ENCODE assay signal across 9 mouse cellular contexts in genomic region chr9:67813665-67814337, GRCm38 (mm10). TPM values are rescaled to one million over a fixed set of nuclear protein-coding genes. Genes with fewer than 3 reads are reported as not detected.
DNase-seq lines count a peak whose midpoint lies in the region; ATAC-seq and TF ChIP-seq lines count a peak whose summit lies in the region.
"Had no signal": no experiment of that assay in that cellular context is flagged by ENCODE, and none has a peak within 500 bp of the region (broad histone marks: within the 10 kb centered on the region; RNA-seq: fewer than 3 reads in every experiment).

No protein-coding gene starts in this region.

- no peak overlapping the region for H3K9ac ChIP-seq in midbrain, postnatal 0 days (replicated peaks; ENCODE audit: low read length, poor library complexity, severe bottlenecking)
- no peak overlapping the region for H3K9ac ChIP-seq in intestine, embryonic 16.5 days (ENCODE audit: low read depth, low read length)
- H3K9ac ChIP-seq in lung, embryonic 16.5 days (ENCODE audit: low read length), result no peak overlapping the region; the same call in 1 of the 2 replicates

- TF ChIP-seq CTCF in midbrain, postnatal 0 days (IDR thresholded peaks at IDR 0.05), result no peak

- 22% methylated on average over 8 of the region's 8 CpGs for WGBS in midbrain, embryonic 10.5 days
- WGBS in midbrain, postnatal 0 days, result 14% methylated on average over 8 of the region's 8 CpGs
- 11% methylated on average over 8 of the region's 8 CpGs for WGBS in intestine, embryonic 16.5 days
- 2% methylated on average over 8 of the region's 8 CpGs for WGBS in lung, embryonic 16.5 days

- no peak overlapping the region for H3K4me2 ChIP-seq in midbrain, postnatal 0 days (ENCODE audit: low read depth, low read length, poor library complexity, severe bottlenecking)
- H3K4me2 ChIP-seq in intestine, embryonic 16.5 days (ENCODE audit: low read depth, low read length), result no peak overlapping the region
- H3K4me2 ChIP-seq in lung, embryonic 16.5 days (ENCODE audit: low read depth, low read length), result peak overlapping the region; percentile 37

- H3K4me3 ChIP-seq in midbrain, embryonic 10.5 days, result no peak overlapping the region
- H3K4me3 ChIP-seq in midbrain, postnatal 0 days (ENCODE audit: low read depth, low read length), result no peak overlapping the region
- H3K4me3 ChIP-seq in intestine, embryonic 16.5 days (ENCODE audit: low read length), result no peak overlapping the region
- H3K4me3 ChIP-seq in lung, embryonic 16.5 days (ENCODE audit: low read length), result no peak overlapping the region

- no peak overlapping the region for H3K27ac ChIP-seq in midbrain, embryonic 10.5 days (replicated peaks)
- H3K27ac ChIP-seq in midbrain, postnatal 0 days (ENCODE audit: low read depth, low read length), result no peak overlapping the region
- H3K27ac ChIP-seq in intestine, embryonic 16.5 days (ENCODE audit: low read length), result no peak overlapping the region
- H3K27ac ChIP-seq in lung, embryonic 16.5 days (ENCODE audit: low read length), result peak overlapping the region; percentile 71
- H3K27ac ChIP-seq: macrophage had no signal

- H3K9me3 ChIP-seq in midbrain, embryonic 10.5 days (replicated peaks), result no peaks in the 10 kb centered on the region
- no peaks in the 10 kb centered on the region for H3K9me3 ChIP-seq in midbrain, postnatal 0 days (ENCODE audit: low read length)
- H3K9me3 ChIP-seq in intestine, embryonic 16.5 days (ENCODE audit: control insufficient read depth, low read length), result no peaks in the 10 kb centered on the region
- no peaks in the 10 kb centered on the region for H3K9me3 ChIP-seq in lung, embryonic 16.5 days (ENCODE audit: control insufficient read depth, low read length)

- no peaks in the 10 kb centered on the region for H3K27me3 ChIP-seq in midbrain, embryonic 10.5 days (ENCODE audit: low read depth, poor library complexity, severe bottlenecking)
- no peaks in the 10 kb centered on the region for H3K27me3 ChIP-seq in midbrain, postnatal 0 days (ENCODE audit: insufficient read depth, low read length)
- no peaks in the 10 kb centered on the region for H3K27me3 ChIP-seq in intestine, embryonic 16.5 days (replicated peaks; ENCODE audit: control insufficient read depth, insufficient read depth, low read length)
- H3K27me3 ChIP-seq in lung, embryonic 16.5 days (ENCODE audit: control insufficient read depth, insufficient read depth, low read depth, low read length), result no peaks in the 10 kb centered on the region

- no peaks in the 10 kb centered on the region for H3K36me3 ChIP-seq in midbrain, embryonic 10.5 days
- H3K36me3 ChIP-seq in midbrain, postnatal 0 days (ENCODE audit: insufficient read depth, low read length), result no peaks in the 10 kb centered on the region
- no peaks in the 10 kb centered on the region for H3K36me3 ChIP-seq in intestine, embryonic 16.5 days (ENCODE audit: control insufficient read depth, insufficient read depth, low read length)
- no peaks in the 10 kb centered on the region for H3K36me3 ChIP-seq in lung, embryonic 16.5 days (ENCODE audit: control insufficient read depth, insufficient read depth, low read length)

- intact Hi-C loops in gastrocnemius, postnatal 14 days (cut with DNase I; ENCODE audit: low total_unique reads), result no loop called here
- intact Hi-C loops in left cerebral cortex, postnatal 4 days (cut with DNase I), result no loop called here

- peaks cover 8% of the 10 kb centered on the region for H3K4me1 ChIP-seq in midbrain, embryonic 10.5 days
- H3K4me1 ChIP-seq in midbrain, postnatal 0 days (ENCODE audit: insufficient read depth, low read length), result no peaks in the 10 kb centered on the region
- peaks cover 7% of the 10 kb centered on the region; the same call in 1 of the 2 replicates for H3K4me1 ChIP-seq in intestine, embryonic 16.5 days (ENCODE audit: control insufficient read depth, insufficient read depth, low read length)
- H3K4me1 ChIP-seq in lung, embryonic 16.5 days (replicated peaks; ENCODE audit: control insufficient read depth, insufficient read depth, low read length), result peaks cover 8% of the 10 kb centered on the region

- ATAC-seq in midbrain, postnatal 0 days (ENCODE audit: low FRiP score), result no peak
- ATAC-seq in intestine, embryonic 16.5 days, result peak; percentile 62; the same call in 1 of the 2 replicates
- peak; percentile 83 for ATAC-seq in lung, embryonic 16.5 days (ENCODE audit: low read depth)
- ATAC-seq in erythroid progenitor cell, adult 5-6 weeks (replicated peaks; ENCODE audit: low FRiP score, poor library complexity, severe bottlenecking), result no peak

- peak; percentile 24 for DNase-seq in midbrain, embryonic 10.5 days (ENCODE audit: low spot score)
- no peak for DNase-seq in midbrain, postnatal 0 days (ENCODE audit: low spot score)
- DNase-seq in gastrocnemius, postnatal 14 days, result peak; percentile 83
- no peak for DNase-seq in left cerebral cortex, postnatal 4 days
- DNase-seq in layer of hippocampus, adult 11-12 months (ENCODE audit: low spot score), result no peak

RNA-seq across cellular contexts. Expression of gene C2cd4a, which starts 18.3 kb away (rescaled TPM):
- not detected in 2 replicates for polyA plus RNA-seq in midbrain, embryonic 10.5 days (2016; fragmentation: Nextera tagmentation; extraction: Ambion mirVana)
- 0.71 and 0.99 TPM in 2 replicates for total RNA-seq in midbrain, postnatal 0 days (2014; rRNA removed)
- polyA plus RNA-seq in midbrain, postnatal 0 days (2015; fragmentation: Nextera tagmentation; extraction: Ambion mirVana), result 0.68 and 0.70 TPM in 2 replicates
- total RNA-seq in gastrocnemius, postnatal 14 days (2021), result under 1 TPM; 0.22 to 0.43 TPM
- polyA plus RNA-seq in intestine, embryonic 16.5 days (2015; fragmentation: Nextera tagmentation; extraction: Ambion mirVana), result 0.24 and 0.54 TPM in 2 replicates
- polyA plus RNA-seq in lung, embryonic 16.5 days (2015; fragmentation: Nextera tagmentation; extraction: Ambion mirVana), result 0.25 TPM in 2 replicates
- total RNA-seq in left cerebral cortex, postnatal 4 days (2021), result not detected
- total RNA-seq in erythroid progenitor cell, adult 5-6 weeks (2015; ENCODE audit: low replicate concordance), result not detected in 2 replicates
- total RNA-seq in erythroid progenitor cell, adult 5-6 weeks (2017; ENCODE audit: low replicate concordance), result not detected in 2 replicates
- polyA plus RNA-seq: macrophage had no signal

RNA-seq across cellular contexts. Expression of gene Vps13c, which starts 26.4 kb away (rescaled TPM):
- 4.0 and 5.1 TPM in 2 replicates for polyA plus RNA-seq in midbrain, embryonic 10.5 days (2016; fragmentation: Nextera tagmentation; extraction: Ambion mirVana)
- total RNA-seq in midbrain, postnatal 0 days (2014; rRNA removed), result 31.5 and 42.8 TPM in 2 replicates
- polyA plus RNA-seq in midbrain, postnatal 0 days (2015; fragmentation: Nextera tagmentation; extraction: Ambion mirVana), result 6.8 and 8.4 TPM in 2 replicates
- total RNA-seq in gastrocnemius, postnatal 14 days (2021), result 10 to 100 TPM; 21.0 to 22.8 TPM
- polyA plus RNA-seq in intestine, embryonic 16.5 days (2015; fragmentation: Nextera tagmentation; extraction: Ambion mirVana), result 4.2 and 4.5 TPM in 2 replicates
- 5.4 and 5.8 TPM in 2 replicates for polyA plus RNA-seq in lung, embryonic 16.5 days (2015; fragmentation: Nextera tagmentation; extraction: Ambion mirVana)
- 10 to 100 TPM; 37.0 to 38.7 TPM for total RNA-seq in left cerebral cortex, postnatal 4 days (2021)
- total RNA-seq in erythroid progenitor cell, adult 5-6 weeks (2015; ENCODE audit: low replicate concordance), result 13.8 and 15.1 TPM in 2 replicates
- total RNA-seq in erythroid progenitor cell, adult 5-6 weeks (2017; ENCODE audit: low replicate concordance), result 6.1 and 10.1 TPM in 2 replicates

RNA-seq across cellular contexts. Expression of gene C2cd4b, which starts 54.6 kb away (rescaled TPM):
- polyA plus RNA-seq in midbrain, embryonic 10.5 days (2016; fragmentation: Nextera tagmentation; extraction: Ambion mirVana), result 0.14 TPM in 1 of 2 replicates, not detected in the other
- 4.2 and 5.1 TPM in 2 replicates for total RNA-seq in midbrain, postnatal 0 days (2014; rRNA removed)
- 3.0 and 3.2 TPM in 2 replicates for polyA plus RNA-seq in midbrain, postnatal 0 days (2015; fragmentation: Nextera tagmentation; extraction: Ambion mirVana)
- total RNA-seq in gastrocnemius, postnatal 14 days (2021), result under 1 TPM in 1 of 2 experiments, not detected in 1; 0.27 TPM
- 0.11 TPM in 1 of 2 replicates, not detected in the other for polyA plus RNA-seq in intestine, embryonic 16.5 days (2015; fragmentation: Nextera tagmentation; extraction: Ambion mirVana)
- polyA plus RNA-seq in lung, embryonic 16.5 days (2015; fragmentation: Nextera tagmentation; extraction: Ambion mirVana), result 0.16 TPM in 1 of 2 replicates, not detected in the other
- under 1 TPM; 0.36 to 0.58 TPM for total RNA-seq in left cerebral cortex, postnatal 4 days (2021)
- total RNA-seq in erythroid progenitor cell, adult 5-6 weeks (2015; ENCODE audit: low replicate concordance), result not detected in 2 replicates
- total RNA-seq in erythroid progenitor cell, adult 5-6 weeks (2017; ENCODE audit: low replicate concordance), result not detected in 2 replicates
- polyA plus RNA-seq: macrophage had no signal

Comparison
In these comparisons a context has a peak if more than half of its experiments do, and no peak if none do; other contexts are left out.
1. DNase-seq: peak in midbrain, embryonic 10.5 days (single experiment) and gastrocnemius, postnatal 14 days (single experiment); none in midbrain, postnatal 0 days (single experiment), left cerebral cortex, postnatal 4 days (single experiment) and layer of hippocampus, adult 11-12 months (single experiment).
2. ATAC-seq: peak in intestine, embryonic 16.5 days (single experiment) and lung, embryonic 16.5 days (single experiment); none in midbrain, postnatal 0 days (single experiment) and erythroid progenitor cell, adult 5-6 weeks (single experiment).